Mouse (Mus musculus): ENCODE measurements around the gene A930033H14Rik.

The A930033H14Rik gene

DNA sequence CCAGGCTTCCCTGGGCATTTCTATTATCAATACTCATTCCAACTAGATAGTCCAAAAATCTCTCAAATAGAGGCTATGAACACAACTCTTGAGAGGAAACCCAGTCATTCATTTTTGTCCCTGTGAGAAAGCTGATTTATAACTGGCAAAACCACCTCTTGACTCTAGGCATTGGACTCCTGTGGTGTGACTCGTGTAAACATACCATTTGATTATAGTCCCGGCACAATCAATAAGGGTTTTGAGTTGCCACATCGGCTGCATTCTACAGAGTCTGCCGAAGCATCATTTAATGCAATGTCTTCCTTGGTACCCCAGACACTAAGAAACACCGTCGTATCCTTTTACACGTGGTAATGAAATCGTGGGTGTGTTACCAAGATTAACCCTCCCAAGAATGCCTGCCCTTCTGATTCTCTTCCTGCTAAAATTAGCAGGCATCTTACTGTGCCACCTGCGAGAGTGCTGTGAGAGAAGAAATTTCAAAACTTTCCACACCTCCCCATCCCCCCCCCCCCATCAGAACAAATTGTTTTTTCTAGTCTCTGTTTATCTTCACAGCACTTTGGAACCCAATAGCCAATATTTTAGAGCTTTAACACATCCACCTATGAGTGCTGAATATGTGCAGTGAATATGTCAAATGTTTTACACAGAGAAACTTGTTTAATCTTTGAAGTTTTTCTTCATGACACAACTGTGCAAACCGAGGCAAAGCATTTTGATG lies 22.3 kb downstream of the A930033H14Rik start:
- no peak for DNase-seq

DNA sequence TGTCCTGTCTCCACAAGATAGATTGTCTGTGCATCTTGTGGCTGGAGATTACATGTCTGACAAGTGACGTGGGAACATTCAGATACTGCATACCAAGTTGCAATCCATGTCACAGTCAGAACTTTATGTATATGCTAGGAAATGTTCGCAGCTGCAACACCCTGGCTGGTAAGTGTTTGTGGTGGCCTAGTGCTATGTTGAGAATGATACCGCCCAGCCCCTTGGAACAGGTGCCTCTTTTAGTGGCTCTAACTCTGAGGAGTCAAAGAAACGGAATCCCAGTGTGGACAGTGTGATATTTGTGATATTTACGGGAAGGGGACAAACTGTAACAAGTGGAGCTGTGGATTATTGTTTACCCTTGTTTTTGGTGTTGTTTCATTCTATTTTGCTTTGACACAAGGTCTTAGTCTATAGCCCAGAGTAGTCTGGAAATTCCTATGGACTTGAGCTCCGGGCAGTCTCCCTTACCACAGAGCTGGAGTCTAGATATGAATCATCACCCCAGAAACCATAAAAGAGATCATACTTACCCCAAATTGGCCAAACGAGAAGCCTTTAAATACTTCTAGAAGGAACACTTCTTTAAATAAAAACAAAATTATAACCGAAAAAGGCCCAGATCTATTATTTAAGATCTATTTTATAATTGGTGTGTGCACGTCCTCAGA lies 25.0 kb downstream of the A930033H14Rik start:
- DNase-seq: no peak

DNA sequence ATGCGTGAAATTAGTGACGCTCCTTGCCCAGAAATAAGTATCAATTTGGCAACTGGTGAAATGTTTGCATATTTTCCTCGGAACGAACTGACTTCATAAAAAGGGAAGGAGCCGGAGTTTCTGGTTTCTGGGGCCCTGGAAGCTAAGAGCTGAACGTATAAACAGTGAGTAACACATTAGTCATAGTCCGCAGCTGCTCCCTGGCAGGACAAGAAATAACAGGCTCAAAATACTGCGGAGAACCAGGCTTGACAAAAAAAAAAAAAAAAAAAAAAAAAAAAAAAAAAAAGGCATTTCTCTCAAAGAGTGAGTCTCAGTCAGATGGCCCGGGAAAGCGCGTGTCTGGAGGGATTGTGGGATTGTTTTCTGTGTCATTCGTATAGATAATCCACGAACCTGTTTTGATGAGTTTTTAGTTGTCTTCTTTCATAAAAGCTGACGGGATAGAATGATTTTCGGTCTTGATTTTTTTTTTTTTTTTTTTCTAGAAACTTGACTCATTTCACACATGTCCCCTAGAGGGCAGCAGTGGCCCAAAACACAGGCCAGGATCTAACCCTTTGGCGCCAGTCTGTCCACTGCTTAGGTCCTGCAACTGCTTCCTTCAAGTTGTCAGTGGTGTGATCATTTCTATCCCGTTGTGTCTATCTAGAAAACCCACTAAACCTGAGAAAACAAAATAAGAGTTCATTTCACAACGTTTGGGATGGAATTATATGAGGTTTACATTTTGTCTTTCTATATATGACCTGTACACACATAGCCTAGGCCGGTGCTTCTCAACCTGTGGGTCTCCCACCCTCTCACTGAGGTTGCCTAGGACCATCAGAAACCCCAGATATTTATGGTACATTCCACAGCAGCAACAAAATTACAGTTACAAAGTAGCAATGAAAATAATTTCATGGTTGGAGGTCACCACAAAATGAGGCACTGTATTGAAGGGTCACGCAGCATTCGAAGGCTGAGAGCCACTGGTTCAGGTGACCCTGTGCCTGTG lies 26.7 kb downstream of the A930033H14Rik start:
- peak; percentile 78 to 85 for DNase-seq

DNA sequence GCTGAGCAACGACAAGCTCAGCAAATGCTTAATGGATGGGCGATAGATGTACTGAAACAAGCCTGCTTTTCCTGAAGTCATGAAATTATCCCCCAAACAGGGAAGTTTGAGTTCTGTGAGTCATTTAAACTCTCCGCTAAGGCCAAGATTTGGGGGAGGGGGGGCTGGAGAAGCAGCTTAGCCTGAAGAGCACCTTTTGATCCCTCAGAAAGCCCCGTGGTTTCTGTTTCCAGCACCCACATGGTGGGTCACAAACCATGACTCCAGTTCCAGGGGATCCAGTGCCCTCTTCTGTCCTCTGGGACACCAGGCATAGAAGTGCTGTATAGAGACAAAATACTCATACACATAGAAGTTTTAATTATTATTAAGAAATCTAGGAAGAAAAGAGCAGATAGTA lies 27.5 kb downstream of the A930033H14Rik start:
- DNase-seq: peak in 1 of 2 experiments; percentile 28

DNA sequence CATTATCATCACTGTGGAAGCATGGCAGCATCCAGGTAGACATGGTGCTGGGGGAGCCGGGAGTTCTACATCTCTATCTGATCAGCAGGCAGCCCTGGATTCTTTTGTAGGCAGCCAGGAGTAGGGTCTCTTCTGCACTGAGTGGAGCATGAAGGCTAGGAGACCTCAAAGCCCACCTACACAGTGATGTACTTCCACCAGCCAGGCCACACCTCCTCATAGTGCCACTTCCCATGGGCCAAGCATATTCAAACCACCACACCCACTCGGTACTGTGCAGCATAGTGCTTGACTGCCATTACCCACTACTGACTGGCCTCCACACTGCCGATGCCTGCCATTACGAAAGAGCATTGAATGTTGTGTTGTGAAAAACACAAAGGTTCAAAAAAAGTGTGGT lies 28.0 kb downstream of the A930033H14Rik start:
- no peak for DNase-seq

DNA sequence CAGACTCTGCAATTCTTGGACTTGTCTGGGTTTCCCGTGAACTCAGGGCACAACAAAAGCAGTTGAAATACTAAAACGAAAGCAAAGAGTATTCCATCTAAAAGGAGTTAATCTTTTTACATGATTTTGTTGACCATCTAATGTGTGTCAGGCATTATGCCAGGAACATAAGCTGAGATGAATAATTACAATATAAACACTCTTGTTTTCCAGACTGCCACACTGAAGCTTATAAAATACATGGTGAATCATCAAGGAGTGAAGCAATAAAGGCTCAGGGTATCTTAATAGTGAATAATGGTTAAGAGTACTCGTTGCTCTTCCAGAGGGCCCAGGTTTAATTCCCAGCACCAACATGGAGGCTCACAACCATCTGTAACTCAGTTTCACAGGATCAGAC lies 31.9 kb downstream of the A930033H14Rik start:
- DNase-seq: no peak

DNA sequence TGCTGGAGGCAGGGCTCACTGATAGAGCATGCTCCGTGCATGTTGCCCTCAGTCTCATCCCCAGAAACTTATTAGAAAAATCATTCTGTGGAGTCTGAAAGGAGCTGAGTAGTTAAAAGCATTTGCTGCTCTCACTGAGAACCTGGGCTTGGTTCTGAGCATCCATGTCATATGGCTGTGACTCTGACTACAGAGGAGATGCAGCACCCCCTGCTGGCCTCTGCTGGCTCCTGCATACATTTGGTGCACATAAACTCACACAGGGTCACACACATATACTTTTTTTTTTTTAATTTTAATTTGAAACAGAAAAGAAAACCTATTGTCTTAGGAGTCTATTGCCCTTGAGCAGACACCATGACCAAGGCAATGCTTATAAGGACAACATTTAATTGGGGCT lies 33.6 kb downstream of the A930033H14Rik start:
- no peak for DNase-seq

DNA sequence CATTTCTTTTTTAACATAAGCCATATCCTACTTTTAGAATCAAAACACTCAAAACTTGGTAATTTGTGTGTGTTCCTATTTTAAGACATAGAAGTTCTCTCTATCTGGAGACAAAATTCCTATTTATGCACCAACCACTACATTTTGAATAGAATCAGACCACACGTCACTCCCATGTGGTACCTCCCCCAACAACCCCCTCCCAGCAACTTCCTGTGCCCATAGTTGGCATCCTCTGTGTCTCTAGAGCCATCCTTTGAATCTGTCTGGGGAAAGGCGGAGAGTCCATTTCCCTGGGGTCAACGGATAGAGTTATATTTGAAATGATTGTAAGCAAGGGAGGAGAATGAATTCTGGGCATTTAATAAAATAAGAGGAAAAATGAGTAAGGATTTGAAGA lies 36.8 kb downstream of the A930033H14Rik start:
- DNase-seq: no peak

DNA sequence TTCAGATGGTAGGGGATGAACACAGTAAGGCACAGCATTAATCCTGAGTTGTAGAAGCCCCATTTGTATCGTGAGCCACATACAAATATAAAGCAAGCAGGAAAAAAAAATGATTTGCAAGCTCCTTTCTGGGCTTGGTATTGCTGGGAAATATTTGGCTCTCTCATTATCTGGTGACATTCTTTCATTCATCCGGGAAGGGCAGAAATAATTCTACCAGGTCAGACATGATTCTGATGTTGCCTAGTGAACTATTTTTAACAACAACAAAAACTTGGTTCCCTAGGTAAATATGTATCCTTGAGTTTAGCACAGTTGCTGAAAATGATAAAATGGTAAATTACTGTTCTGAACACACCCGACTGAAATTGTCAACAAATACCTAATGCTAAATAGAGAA lies 40.5 kb downstream of the A930033H14Rik start:
- no peak for DNase-seq

DNA sequence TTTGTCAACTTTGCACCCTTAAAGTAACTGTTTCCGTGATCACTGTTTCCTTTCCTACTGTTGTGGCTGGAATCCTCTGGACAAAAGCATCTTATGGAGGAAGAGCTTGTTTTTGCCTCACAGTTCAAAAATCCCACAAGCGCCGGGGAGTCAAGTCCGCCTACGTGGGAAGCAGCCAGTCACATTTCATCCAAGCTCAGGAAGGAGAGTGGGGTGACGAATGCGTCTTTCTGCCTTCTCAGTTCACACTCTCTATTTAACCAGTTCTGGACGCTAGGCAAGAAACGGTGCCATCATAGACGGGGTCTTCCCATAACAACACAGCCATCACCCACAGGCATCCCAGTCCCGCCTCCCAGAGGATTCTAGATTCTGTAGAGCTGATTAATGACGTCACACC lies 46.4 kb downstream of the A930033H14Rik start:
- no peak for DNase-seq

DNA sequence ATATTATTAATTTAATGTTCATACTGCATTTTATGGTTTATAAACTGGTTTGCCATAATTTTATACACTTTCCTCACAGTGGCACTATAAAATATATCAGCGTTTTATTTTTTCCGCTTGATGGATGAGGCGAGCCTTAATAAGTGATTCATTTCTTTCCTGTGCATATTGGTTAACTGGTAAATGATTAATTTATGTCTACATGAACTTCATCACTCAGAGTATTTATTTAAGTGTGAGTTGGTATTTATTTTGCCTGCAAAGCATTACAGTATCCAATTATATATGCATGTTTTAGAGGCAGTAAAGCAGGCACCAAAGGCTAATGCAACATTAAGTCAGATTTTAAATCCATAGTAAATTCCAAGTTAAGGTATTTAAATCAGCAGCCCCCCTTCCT lies 47.1 kb downstream of the A930033H14Rik start:
- DNase-seq: no peak

DNA sequence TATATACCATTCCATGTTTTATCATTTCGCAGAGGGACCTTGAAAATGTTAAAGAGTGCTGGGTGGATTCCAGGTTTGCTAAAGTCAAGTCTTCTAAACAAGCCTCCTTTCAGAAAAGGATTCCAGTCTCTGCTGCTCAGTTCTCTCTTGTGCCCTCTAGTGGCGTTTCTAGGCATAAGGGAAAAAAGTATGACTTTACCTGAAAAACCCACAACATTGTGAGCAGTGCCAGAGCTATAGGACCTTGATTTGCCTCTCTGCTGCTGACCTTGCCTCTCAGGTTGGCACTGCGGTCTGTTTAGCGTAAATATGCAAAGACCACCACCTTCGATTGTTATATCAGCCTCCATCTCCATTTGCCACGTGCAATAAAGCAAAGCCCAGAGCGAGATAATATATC lies 47.8 kb downstream of the A930033H14Rik start:
- peak; percentile 61 to 62 for DNase-seq

DNA sequence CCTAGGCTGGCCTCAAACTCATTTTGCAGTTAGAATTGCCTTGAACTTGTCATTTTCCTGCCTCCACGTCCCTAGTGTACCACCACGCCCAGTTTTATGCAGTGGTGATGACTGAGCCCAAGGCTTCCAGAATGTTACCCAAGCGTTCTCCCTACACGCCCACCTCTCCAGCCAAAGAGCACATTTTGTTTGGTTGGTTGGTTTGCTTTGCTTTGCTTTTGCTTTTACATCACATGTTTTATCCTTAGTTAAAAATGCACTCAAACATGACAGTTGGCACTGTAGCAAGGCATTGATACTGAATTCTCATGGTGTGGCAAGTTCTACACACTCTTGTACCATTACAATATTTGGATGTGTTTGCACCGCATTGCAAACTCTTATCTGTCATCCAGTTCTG lies 49.7 kb downstream of the A930033H14Rik start:
- peak; percentile 37 to 45 for DNase-seq

DNA sequence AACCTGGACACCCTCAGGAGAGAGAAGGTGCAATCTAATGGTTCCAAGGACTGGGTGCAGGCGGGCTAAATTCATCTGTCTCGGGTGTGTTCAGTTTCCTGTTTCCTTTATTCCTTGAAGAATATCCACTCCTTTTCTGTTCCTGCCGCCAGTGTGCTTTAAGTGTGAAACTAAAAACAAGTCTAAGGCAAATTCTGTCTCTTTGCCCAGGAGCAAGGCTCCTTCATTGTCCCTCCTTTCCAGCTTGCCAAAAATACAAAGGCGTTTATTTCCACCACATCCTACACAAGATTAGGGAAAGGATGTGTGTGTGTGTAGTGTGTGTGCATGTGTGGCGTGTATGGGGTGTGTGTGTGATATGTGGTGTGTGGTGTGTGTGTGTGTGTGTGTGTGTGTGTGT lies 50.3 kb downstream of the A930033H14Rik start:
- DNase-seq: no peak

DNA sequence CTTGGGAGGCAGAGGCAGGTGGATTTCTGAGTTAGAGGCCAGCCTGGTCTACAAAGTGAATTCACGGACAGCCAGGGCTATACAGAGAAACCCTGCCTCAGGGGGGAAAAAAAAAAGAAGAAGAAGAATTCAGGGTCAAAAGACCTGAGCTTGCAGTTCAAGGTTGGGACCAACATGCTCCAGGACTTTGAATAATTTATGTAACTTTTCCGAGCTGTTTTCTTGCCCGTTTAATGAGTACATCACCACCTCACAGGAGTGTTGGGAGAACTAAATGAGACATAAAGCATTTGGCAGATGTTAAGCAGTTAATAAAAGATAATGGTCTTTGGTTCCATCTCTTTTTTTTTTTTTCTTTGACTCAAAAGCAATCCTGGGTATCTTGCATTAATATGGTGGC lies 51.4 kb downstream of the A930033H14Rik start:
- peak in 1 of 2 experiments; percentile 49 for DNase-seq

DNA sequence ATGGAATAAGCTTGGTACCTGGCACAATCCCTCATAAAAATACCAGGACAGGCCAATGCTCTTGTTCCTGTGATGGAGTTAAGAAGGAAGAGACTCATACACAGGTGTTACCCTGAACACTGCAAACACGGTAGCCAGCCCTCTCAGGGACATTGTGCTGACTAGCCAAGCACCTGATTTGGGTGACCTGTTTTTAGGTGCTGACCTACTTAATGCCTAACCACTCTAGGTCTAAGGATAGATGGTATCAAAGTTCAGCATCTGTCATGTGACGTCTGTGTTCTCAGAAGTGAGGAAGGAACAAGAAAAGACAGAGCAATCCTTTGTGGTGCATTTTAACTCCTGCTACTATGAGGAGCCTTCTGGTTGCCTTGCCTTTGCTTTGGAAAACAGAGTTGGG lies 52.0 kb downstream of the A930033H14Rik start:
- DNase-seq: peak; percentile 67 to 90

Measured in kidney, postnatal 36 days (tissue).